Mouse (Mus musculus): ENCODE data around the gene Rbm26.

Rbm26 gene

DNA sequence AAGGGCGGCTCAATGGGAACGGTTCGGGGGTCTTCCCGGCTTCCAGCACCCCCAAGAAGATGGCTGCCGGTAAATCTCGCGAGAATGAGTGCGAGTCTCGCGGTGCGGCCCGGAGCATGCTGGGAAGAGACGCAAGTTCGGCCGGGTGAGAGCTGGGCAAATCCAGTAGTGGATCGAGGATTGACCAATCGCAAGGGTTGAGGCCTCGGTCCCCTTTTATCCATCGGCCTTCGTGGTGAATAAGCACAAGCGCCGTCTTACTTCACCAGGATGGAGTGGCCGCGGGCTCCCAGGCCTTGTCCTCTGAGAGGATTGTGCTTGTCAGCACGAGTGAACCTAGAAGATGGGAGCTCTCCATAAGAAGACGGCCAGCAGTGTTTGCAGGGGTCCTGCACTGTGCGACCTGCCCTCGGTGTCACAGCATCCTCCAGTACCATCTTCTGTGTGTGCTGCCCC lies at the start of gene Rbm26:
Gene Rbm26 (minus strand): TSS at position 90 of the 456 bp plus-strand sequence.
- DNase-seq (ENCODE audit: low spot score in 2 of 2): peak; percentile 92 to 95

DNA sequence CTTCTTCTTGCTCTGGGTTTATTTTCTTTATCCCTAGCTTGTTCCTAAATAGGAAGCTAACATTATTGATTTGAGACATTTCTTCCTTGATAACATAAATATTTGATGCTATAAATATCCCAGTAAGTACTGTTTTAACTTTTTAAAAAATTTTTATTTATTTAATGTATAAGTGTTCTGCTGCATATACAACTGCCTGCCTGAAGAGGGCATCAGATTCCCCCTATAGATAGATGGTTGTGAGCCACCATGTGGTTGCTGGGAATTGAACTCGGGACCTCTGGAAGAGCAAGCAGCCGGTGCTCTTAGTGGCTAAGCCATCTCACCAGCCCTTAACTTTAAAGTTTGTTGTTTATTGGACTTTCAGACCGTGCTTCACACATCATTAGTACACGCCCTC lies 48.7 kb upstream of the Rbm26 start:
- DNase-seq (ENCODE audit: low spot score in 2 of 2): no peak

DNA sequence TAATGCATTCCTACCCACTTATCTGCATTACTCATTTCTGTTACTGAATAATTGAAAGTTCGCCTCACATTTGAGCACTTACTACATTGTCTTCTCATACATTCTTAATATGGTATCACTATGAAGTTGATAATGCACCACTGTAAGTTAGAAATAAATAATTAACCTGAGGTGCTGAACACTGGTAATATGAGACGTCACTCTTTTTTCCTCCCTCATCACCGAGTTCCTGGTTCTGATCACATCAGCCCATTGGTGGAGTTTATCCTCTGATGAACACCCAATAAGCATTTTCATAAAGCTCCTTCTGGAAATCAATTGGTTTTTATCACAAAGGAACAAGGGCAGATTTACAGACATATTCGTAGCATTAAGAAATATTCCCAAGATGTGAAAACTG lies 45.1 kb upstream of the Rbm26 start:
- DNase-seq (ENCODE audit: low spot score in 2 of 2): no peak

- DNase-seq (ENCODE audit: low spot score in 2 of 2): no peak
These were observed 42.6 kb upstream of the Rbm26 start for GRCm38 (mm10) chr14:105219525-105220376.

DNA sequence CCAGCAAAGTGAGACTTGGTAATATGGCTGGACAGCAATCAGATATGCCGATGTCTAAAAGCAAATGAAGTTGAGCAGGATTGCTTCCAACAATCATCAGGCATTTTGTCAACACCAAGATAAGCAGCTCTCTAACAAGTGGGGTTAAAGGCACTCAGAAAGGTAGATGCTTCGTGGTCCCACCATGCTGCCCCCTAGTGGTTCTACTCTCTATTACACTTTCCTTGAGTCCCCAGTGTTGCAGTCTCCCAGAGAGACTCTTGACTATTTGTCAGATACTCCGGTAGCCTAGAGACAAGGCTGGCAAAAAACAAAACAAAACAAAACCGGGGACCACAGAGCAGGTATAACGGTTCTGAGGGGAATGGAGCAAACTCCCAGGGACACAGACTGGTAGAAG lies 21.3 kb upstream of the Rbm26 start:
- DNase-seq (ENCODE audit: low spot score in 2 of 2): peak in 1 of 2 experiments; percentile 55

GRCm38 (mm10) chr14:105194682-105195081 lies 17.6 kb upstream of the Rbm26 start:
- DNase-seq (ENCODE audit: low spot score in 2 of 2): no peak

GRCm38 (mm10) chr14:105184866-105185265 lies 7.7 kb upstream of the Rbm26 start:
- DNase-seq (ENCODE audit: low spot score in 2 of 2): no peak

DNA sequence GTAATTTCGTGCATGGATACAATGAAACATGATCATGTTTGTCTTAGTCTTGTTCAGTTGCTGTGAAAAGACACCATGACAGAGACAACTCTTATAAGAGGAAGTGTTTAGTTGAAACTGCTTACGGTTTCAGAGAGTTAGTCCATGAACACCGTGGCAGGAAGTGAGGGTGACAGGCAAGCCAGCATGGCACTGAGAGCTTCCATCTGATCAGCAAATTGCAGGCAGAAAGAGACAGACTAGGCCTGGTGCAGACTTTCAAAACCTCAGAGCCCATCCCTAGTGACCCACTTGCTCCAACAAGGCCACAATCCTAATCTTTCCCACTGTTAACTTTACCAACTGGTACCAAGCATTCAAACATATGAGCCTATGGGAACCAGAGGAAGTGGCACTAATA lies 5.7 kb upstream of the Rbm26 start:
- no peak for DNase-seq (ENCODE audit: low spot score in 2 of 2)

DNA sequence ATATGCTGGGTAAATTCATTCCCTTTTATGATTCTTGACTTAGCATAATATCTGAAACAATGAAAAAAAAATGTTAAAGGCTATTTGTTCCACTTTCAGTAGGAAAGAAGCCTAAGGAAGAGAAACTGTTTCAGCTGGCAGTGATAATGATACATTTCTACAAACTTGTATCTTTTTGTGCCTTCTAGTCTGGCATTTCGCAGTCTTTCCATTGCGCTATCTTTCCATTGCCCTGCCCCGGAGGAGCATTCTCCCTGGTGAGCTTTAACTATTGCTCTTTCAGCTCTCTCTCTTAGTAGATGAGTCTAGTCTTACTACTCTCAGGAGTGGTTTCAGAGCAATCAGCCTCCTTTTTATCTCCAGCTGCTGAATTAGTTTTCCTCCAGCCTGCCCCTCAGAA lies 2.6 kb upstream of the Rbm26 start:
- no peak for DNase-seq (ENCODE audit: low spot score in 2 of 2)

DNA sequence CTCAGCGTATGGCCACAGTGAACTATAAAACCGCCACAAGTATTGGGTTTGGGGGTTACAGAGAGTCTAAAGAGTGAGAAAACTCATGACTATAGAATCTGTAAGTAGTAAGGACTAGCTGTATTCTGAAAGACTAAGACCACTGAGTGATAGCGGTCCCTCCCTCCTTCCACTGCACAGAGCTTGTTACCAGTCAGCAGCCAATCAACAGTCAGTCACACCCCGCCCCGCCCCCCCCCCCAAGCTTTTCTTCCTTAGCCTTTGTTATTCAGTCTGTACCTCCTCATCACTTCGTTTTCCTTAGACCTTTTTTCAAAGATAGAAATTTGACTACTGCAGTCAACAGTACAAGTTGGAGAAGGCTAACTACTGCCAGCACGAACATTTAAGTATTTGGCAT lies 1.9 kb upstream of the Rbm26 start:
- DNase-seq (ENCODE audit: low spot score in 2 of 2): no peak

DNA sequence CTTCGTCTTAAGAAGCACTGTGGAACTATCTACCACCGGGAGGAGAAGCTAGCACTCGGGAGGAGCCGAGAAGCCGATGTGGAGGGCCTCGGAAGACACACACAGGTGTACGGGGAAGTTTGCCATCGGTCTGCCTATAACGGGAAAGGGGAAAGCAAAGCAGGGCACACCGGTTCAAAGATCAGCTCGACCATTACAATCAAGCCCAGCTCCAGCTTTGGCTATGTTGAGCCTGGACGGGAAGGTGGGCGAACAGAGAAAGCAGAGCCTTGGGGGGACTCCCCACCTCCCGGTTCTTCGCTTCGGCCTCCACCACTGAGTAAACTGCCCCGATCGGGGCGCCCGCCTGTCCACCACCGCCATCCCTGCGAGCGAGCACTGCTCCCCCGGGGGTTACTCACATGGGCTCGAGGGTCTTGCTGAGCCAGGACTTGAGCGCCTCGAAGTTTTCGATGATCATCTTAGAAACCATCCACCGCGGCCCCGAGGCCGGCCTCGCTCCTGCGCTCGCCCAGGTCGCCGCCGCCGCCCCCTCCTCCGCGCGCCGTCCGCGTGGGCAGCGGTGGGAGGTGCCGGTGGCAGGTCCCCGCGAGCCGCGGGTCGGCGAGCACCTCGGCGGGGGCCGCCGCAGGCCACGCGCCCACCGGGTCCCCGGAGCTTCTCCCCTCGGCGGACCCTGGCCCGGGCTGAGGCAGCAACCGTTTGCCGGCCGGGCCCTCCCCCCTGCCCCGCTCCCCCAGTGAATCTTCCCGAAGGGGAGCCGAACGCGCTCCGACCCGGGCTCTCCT lies 552 bp downstream of the Rbm26 start:
- peak; percentile 29 to 41 for DNase-seq (ENCODE audit: low spot score in 2 of 2)

DNA sequence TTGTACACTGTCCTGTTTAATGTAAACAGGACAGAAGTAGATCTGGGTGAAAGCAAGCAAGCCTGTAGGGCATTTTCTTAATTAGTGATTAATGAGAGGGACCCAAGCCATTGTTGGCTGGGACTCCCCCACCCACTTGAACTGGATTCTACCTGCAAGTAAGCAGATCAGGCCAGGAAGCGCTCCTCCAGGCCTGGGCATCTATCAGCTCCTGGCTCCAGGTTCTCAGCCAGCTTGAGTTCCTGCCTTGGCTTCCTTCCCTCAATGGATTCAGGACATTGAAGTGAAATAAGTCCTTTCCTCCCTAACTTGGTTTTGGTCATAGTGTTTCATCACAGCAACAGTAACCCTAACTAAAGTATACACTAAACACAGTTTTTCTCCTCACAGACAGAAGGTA lies 9.9 kb downstream of the Rbm26 start:
- DNase-seq (ENCODE audit: low spot score in 2 of 2): no peak

- DNase-seq (ENCODE audit: low spot score in 2 of 2): peak in 1 of 2 experiments; percentile 15
These were observed 12.3 kb downstream of the Rbm26 start for GRCm38 (mm10) chr14:105164793-105165192.

- DNase-seq (ENCODE audit: low spot score in 2 of 2): no peak
These were observed 15.8 kb downstream of the Rbm26 start for GRCm38 (mm10) chr14:105161334-105161733.

DNA sequence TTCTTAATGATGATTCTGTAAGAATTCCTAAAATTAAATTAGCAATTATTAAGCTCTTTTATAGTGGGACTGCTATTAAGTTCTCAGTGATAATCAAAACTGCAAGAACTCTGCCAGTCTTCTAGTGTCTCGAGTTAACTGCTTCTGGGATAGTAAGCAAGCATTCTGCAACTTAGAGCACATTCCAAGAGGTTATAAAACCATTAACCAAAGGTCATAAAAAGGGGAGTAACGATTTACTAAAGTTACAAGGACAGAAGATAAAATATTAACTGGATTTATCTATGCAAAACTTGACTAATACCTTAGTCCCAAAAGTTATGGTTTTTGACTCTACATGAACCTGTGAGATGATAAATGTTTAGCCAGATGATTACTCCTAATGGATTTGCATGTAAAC lies 18.6 kb downstream of the Rbm26 start:
- DNase-seq (ENCODE audit: low spot score in 2 of 2): no peak

GRCm38 (mm10) chr14:105134076-105134475 lies 43.1 kb downstream of the Rbm26 start:
- no peak for DNase-seq (ENCODE audit: low spot score in 2 of 2)

GRCm38 (mm10) chr14:105127715-105128385 lies 49.3 kb downstream of the Rbm26 start:
- no peak for DNase-seq (ENCODE audit: low spot score in 2 of 2)

- no peak for DNase-seq (ENCODE audit: low spot score in 2 of 2)
These were observed 52.6 kb downstream of the Rbm26 start for GRCm38 (mm10) chr14:105124513-105124912.

DNA sequence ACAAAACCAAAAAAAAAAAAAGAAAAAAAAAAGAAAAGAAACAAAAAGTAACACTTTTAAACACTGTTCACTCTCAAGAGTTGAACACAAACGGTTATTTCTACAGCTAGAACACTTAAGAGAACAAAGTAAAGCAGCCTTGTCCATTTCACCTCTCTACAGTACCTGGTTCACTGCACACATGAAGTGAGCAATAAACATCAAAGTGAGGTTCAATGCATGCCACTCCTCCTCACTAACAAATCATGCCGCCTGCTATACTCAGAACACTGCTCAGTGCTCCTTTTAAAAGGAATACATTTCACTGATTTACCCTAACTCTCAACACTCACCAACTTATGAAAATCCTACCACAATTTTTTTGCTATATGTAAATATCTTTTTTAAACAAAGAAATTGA lies 61.7 kb downstream of the Rbm26 start:
- DNase-seq (ENCODE audit: low spot score in 2 of 2): no peak

GRCm38 (mm10) chr14:105106252-105106651 lies 70.9 kb downstream of the Rbm26 start:
- DNase-seq (ENCODE audit: low spot score in 2 of 2): no peak

DNA sequence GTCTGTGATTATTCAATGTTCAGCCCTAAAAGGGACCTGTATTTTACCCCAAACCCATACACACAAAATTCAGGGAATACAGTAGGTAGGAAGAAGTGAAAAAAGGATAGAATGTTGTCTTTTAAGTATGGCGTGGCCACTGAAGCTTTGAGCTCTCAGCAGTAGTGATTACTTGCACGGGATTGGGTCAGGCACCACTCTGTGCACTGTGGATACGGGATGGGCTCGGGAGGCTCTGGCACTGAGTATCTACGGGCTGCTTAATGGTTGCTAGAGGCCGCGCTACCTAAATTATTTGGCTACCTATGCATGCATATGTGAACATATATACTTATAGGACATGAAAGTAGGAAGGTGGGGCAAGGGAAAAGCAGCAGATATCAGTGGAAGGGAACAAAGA lies 78.3 kb downstream of the Rbm26 start:
- no peak for DNase-seq (ENCODE audit: low spot score in 2 of 2)

- peak in 1 of 2 experiments; percentile 17 for DNase-seq (ENCODE audit: low spot score in 2 of 2)
These were observed 80.9 kb downstream of the Rbm26 start for GRCm38 (mm10) chr14:105096221-105096620.
